Mouse (Mus musculus): ENCODE measurements around the gene Lhb. TPM values are rescaled to one million over a fixed set of nuclear protein-coding genes. Genes with fewer than 3 reads are reported as not detected.

The Lhb gene
- polyA plus RNA-seq, 1 experiment from 2014 or later = not detected

DNA sequence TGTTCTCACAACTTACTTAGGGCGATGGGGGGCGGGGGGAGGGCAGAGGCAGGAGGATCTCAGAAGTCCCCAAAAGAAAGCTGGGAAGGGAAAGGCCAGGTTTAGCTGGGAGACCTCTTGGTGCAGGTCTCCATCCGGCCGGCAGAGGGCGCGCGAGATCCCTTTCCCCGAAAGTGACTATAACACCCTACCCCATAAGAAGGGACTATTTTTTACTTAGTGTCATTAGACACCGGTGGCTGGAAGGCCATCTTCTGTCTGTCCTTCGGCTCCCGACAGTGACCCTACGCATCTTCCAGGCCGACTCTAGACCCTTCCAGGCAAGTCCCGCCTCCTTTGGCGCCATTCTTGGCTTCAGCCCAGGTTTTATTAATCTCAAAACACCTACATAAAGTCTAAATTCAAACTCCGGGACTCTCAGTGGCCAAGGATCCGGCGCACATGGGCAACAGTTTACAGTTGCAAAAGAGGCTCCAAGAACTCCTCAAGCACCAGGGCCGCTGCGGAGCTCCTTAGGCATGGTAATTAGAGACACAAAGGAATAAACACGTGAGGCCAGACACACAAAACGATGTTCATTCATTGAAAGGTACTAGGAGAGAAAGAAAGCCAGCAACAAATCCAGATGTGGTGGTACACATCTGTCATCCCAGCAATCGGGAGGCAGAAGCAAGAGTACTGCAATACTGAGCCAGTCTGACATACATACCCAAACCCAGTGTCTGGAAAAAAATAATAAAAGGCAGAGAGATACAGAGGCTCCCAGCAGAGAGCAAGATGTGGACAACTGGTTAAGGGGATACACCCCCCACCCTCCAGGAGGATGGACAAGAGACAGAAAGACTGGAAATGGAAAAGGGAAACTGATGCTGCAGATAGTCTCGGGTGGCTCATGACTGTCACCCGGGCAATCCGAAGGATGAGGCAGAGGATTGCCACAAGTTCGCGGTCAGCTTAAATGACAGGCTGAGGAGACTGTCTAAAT, 15.2 kb upstream of the Lhb start, which contains the start of gene Kcna7:
TSS of gene Kcna7 (plus strand) at position 563 of the 985 bp plus-strand sequence.
- H3K4me1 ChIP-seq (replicated peaks; ENCODE audit: control insufficient read depth, insufficient read depth, low read length) = no peaks in the 10 kb centered on the region
- H3K9me3 ChIP-seq (ENCODE audit: control insufficient read depth) = no peaks in the 10 kb centered on the region
- H3K4me3 ChIP-seq (ENCODE audit: low read depth, low read length) = peak within 1 kb of the TSS; percentile 41
- no peak for ATAC-seq
- no peaks in the 10 kb centered on the region for H3K36me3 ChIP-seq (ENCODE audit: control insufficient read depth, insufficient read depth)
- 11% methylated on average over 28 of the region's 28 CpGs for WGBS
- H3K27ac ChIP-seq (ENCODE audit: low read depth, low read length) = no peak within 1 kb of the TSS
- peak within 1 kb of the TSS; percentile 26; the same call in 1 of the 2 replicates for H3K9ac ChIP-seq (ENCODE audit: low read depth, low read length)
- H3K4me2 ChIP-seq (replicated peaks; ENCODE audit: low read depth) = peak within 1 kb of the TSS; percentile 73
- peaks cover 51% of the 10 kb centered on the region for H3K27me3 ChIP-seq (replicated peaks; ENCODE audit: control insufficient read depth, insufficient read depth, low read length)
- TF ChIP-seq CTCF (IDR thresholded peaks at IDR 0.05; ENCODE audit: low read depth) = peak; percentile 89

GRCm38 (mm10) chr7:45406157-45407156, 14.2 kb upstream of the Lhb start:
- ATAC-seq = no peak
- Histone ChIP-seq H3K4me3 (ENCODE audit: low read depth, low read length) (peak overlapping the region; percentile 41), H3K27me3 (replicated peaks; ENCODE audit: control insufficient read depth, insufficient read depth, low read length) (peaks cover 57% of the 10 kb centered on the region), H3K9me3 (ENCODE audit: control insufficient read depth) (no peaks in the 10 kb centered on the region), H3K9ac (ENCODE audit: low read depth, low read length) (peak overlapping the region; percentile 26; the same call in 1 of the 2 replicates), H3K4me1 (replicated peaks; ENCODE audit: control insufficient read depth, insufficient read depth, low read length) (no peaks in the 10 kb centered on the region), H3K36me3 (ENCODE audit: control insufficient read depth, insufficient read depth) (no peaks in the 10 kb centered on the region), H3K27ac (ENCODE audit: low read depth, low read length) (no peak overlapping the region), H3K4me2 (replicated peaks; ENCODE audit: low read depth) (peak overlapping the region; percentile 73)
- 1% methylated on average over 112 of the region's 114 CpGs for WGBS
- TF ChIP-seq CTCF (IDR thresholded peaks at IDR 0.05; ENCODE audit: low read depth) = peak; percentile 39; the same call in 1 of the 2 replicates

DNA sequence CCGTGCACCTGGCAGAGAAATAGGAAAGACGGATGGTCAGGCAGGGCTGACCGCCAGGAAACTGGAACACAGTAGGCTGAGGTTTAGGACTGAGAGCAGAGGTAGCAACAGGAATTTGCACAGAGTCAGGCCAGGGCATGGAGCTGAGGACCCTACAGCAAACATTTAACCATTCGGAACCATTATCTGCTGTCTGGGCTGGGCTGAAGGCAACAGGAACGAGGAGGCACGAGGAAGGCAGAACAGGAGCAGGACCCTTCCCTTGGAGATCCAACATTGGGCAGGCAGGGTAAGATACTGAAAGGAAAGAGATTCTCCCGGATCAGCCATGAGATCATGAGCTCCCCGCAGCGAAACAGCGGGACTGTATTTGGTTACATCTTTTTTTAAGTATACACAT, 12.8 kb upstream of the Lhb start:
- Histone ChIP-seq H3K9ac (ENCODE audit: low read depth, low read length) (no peak overlapping the region), H3K9me3 (ENCODE audit: control insufficient read depth) (no peaks in the 10 kb centered on the region), H3K27ac (ENCODE audit: low read depth, low read length) (no peak overlapping the region), H3K4me1 (replicated peaks; ENCODE audit: control insufficient read depth, insufficient read depth, low read length) (no peaks in the 10 kb centered on the region), H3K4me3 (ENCODE audit: low read depth, low read length) (no peak overlapping the region), H3K36me3 (ENCODE audit: control insufficient read depth, insufficient read depth) (no peaks in the 10 kb centered on the region), H3K4me2 (replicated peaks; ENCODE audit: low read depth) (no peak overlapping the region), H3K27me3 (replicated peaks; ENCODE audit: control insufficient read depth, insufficient read depth, low read length) (peaks cover 66% of the 10 kb centered on the region)
- ATAC-seq = no peak
- 75% methylated on average over 10 of the region's 10 CpGs for WGBS
- no peak for TF ChIP-seq CTCF (IDR thresholded peaks at IDR 0.05; ENCODE audit: low read depth)

GRCm38 (mm10) chr7:45408351-45408750, 12.3 kb upstream of the Lhb start:
- no peak for ATAC-seq
- no peak overlapping the region for H3K9ac ChIP-seq (ENCODE audit: low read depth, low read length)
- no peak for TF ChIP-seq CTCF (IDR thresholded peaks at IDR 0.05; ENCODE audit: low read depth)
- H3K4me1 ChIP-seq (replicated peaks; ENCODE audit: control insufficient read depth, insufficient read depth, low read length) = 0 out of 2 replicates have a peak, but pooled peaks cover under 1% of the 10 kb centered on the region
- H3K4me2 ChIP-seq (replicated peaks; ENCODE audit: low read depth) = no peak overlapping the region
- H3K9me3 ChIP-seq (ENCODE audit: control insufficient read depth) = no peaks in the 10 kb centered on the region
- no peaks in the 10 kb centered on the region for H3K36me3 ChIP-seq (ENCODE audit: control insufficient read depth, insufficient read depth)
- no peak overlapping the region for H3K4me3 ChIP-seq (ENCODE audit: low read depth, low read length)
- WGBS = 64% methylated on average over 7 of the region's 7 CpGs
- peaks cover 68% of the 10 kb centered on the region for H3K27me3 ChIP-seq (replicated peaks; ENCODE audit: control insufficient read depth, insufficient read depth, low read length)
- H3K27ac ChIP-seq (ENCODE audit: low read depth, low read length) = no peak overlapping the region

DNA sequence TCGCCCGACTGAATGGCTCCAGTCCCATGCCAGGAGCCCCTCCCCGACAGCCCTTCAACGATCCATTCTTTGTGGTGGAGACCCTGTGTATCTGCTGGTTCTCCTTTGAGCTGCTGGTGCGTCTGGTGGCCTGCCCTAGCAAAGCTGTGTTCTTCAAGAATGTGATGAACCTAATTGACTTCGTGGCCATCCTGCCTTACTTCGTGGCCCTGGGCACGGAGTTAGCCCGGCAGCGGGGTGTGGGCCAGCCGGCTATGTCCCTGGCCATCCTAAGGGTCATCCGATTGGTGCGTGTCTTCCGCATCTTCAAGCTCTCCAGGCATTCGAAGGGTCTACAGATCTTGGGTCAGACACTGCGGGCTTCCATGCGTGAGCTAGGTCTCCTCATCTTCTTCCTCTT, 11.7 kb upstream of the Lhb start:
- H3K9me3 ChIP-seq (ENCODE audit: control insufficient read depth) = no peaks in the 10 kb centered on the region
- no peak overlapping the region for H3K4me2 ChIP-seq (replicated peaks; ENCODE audit: low read depth)
- no peak overlapping the region for H3K27ac ChIP-seq (ENCODE audit: low read depth, low read length)
- TF ChIP-seq CTCF (IDR thresholded peaks at IDR 0.05; ENCODE audit: low read depth) = no peak
- no peak overlapping the region for H3K4me3 ChIP-seq (ENCODE audit: low read depth, low read length)
- WGBS = 88% methylated on average over 17 of the region's 17 CpGs
- no peak overlapping the region for H3K9ac ChIP-seq (ENCODE audit: low read depth, low read length)
- H3K27me3 ChIP-seq (replicated peaks; ENCODE audit: control insufficient read depth, insufficient read depth, low read length) = peaks cover 74% of the 10 kb centered on the region
- H3K4me1 ChIP-seq (replicated peaks; ENCODE audit: control insufficient read depth, insufficient read depth, low read length) = 0 out of 2 replicates have a peak, but pooled peaks cover 6% of the 10 kb centered on the region
- ATAC-seq = no peak
- H3K36me3 ChIP-seq (ENCODE audit: control insufficient read depth, insufficient read depth) = no peaks in the 10 kb centered on the region
